Mouse (Mus musculus): Measurements from ENCODE around the gene Fam219a. TPM values are rescaled to one million over a fixed set of nuclear protein-coding genes. Genes with fewer than 3 reads are reported as not detected.
A peak's percentile ranks its signal among the peaks of the same experiment; 100 is the strongest.

The Fam219a gene
- polyA plus RNA-seq, 1 experiment from 2014 or later: 11.9 TPM

DNA sequence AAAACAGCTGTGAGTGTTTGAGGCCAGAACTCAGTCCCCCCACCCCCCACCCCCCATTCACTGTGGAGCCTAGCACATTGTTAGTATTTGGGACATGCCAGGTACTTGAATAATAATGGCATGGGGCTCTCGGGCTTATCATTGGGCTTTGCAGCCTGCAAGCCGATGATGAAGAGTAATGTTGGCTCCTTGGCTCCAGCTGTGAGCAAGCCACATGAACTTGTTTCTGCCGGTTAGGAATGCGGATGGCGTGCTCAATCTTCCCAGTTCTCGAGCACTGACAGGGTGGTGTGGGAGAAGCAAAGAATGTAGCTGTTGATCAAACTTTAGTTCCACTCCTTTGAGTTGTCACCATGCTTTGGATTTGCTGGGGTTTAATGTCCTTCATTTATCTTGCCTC lies 6.6 kb upstream of the Fam219a start:
- 42% methylated on average over 6 of the region's 6 CpGs for WGBS
- no peak for ATAC-seq (ENCODE audit: low FRiP score, low read depth)

DNA sequence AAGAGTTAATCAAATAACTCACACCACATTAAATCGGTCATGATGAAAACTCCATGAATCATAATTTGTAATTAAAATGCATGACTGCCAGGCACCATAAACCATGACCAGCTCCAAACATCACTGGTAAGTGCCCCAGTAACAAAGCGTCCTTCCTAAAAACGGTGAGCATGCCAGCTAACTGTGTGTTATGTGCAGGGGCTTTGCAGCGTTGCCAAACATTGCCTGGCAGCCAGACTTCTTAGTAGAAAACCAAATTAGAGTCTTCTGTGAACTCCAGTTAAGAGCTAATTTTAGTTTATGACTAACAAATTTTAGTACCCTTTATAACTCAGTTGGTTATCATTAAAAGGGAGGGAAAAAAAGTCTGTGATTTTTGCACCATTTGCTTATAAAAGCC lies 4.2 kb upstream of the Fam219a start:
- Histone ChIP-seq H3K9me3 (no peaks in the 10 kb centered on the region), H3K36me3 (no peaks in the 10 kb centered on the region), H3K27ac (replicated peaks) (no peak overlapping the region), H3K27me3 (no peaks in the 10 kb centered on the region; the same call in 1 of the 2 replicates), H3K9ac (replicated peaks) (no peak overlapping the region), H3K4me3 (no peak overlapping the region), H3K4me1 (peaks cover 20% of the 10 kb centered on the region), H3K4me2 (replicated peaks) (no peak overlapping the region)
- no peak for ATAC-seq (ENCODE audit: low FRiP score, low read depth)
- WGBS: 80% methylated on average over 4 of the region's 4 CpGs

More for the DNA sequence above, 6.6 kb upstream of the Fam219a start:
- Histone ChIP-seq H3K27ac (replicated peaks) (no peak overlapping the region), H3K4me1 (peaks cover 18% of the 10 kb centered on the region), H3K36me3 (no peaks in the 10 kb centered on the region), H3K4me2 (replicated peaks) (no peak overlapping the region), H3K4me3 (no peak overlapping the region), H3K9ac (replicated peaks) (no peak overlapping the region), H3K9me3 (no peaks in the 10 kb centered on the region), H3K27me3 (no peaks in the 10 kb centered on the region; the same call in 1 of the 2 replicates)

DNA sequence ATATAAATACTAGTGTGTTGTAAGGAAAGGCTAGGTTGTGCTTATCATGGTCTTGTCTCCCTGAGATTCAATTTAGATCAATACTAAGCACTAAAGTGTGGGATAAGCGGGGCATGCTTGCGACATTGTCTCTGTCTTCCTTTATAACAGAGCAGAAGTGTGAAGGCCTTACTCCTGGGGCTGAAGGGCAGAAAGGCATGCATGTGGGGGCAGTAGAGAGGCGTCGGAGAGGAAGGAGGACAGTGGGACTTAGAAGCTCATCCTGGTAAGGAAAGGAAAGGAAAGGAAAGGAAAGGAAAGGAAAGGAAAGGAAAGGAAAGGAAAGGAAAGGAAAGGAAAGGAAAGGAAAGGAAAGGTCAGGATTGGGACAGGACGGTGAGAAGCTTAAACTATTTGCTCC lies 2.2 kb upstream of the Fam219a start:
- Histone ChIP-seq H3K27me3 (no peaks in the 10 kb centered on the region; the same call in 1 of the 2 replicates), H3K4me2 (replicated peaks) (no peak overlapping the region), H3K36me3 (no peaks in the 10 kb centered on the region), H3K4me1 (peaks cover 29% of the 10 kb centered on the region), H3K27ac (replicated peaks) (no peak overlapping the region), H3K9ac (replicated peaks) (no peak overlapping the region), H3K4me3 (no peak overlapping the region), H3K9me3 (no peaks in the 10 kb centered on the region)
- ATAC-seq (ENCODE audit: low FRiP score, low read depth): no peak
- WGBS: 23% methylated on average over 5 of the region's 5 CpGs

DNA sequence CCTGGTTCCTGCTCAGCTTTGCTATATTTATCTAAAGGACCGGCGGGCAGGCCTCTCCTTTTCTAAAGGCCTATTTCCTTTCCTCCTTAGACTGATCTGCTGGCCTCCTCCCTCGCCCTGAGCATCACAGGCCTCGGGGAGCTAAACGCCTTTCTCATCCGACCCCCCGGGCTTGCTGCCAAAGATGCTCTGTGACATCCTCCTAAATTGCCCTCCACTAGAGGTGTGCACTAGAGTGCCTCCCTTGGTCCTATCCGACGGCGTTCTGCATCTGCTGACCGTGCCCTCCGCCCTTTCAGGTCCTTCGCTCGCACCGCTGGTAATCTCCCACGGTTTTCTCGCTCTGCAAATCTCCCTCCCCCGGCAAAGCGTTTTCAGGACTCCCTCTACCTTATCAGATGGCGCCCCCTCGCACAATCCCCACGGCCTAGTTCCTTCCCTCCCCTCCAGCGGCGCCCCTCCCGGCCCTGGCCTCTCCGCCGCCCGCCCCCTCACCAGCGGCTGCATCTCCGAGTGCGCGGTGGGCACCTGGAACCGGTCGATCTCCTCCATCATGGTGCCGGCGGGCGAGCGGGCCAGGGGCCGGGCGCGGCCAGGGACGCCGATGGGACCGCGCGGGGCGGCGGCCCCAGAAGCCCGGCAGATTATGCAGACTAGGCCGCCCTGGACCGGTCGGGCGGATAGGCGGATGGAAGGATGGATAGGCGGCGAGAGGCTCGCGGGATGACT lies 492 bp downstream of the Fam219a start:
- Histone ChIP-seq H3K4me3 (peak overlapping the region; percentile 90), H3K4me2 (replicated peaks) (peak overlapping the region; percentile 66), H3K36me3 (no peaks in the 10 kb centered on the region), H3K9me3 (no peaks in the 10 kb centered on the region), H3K9ac (replicated peaks) (peak overlapping the region; percentile 92), H3K27ac (replicated peaks) (peak overlapping the region; percentile 95), H3K4me1 (peaks cover 30% of the 10 kb centered on the region), H3K27me3 (no peaks in the 10 kb centered on the region; the same call in 1 of the 2 replicates)
- peak; percentile 3 for ATAC-seq (ENCODE audit: low FRiP score, low read depth)
- under 1% methylated on average over 58 of the region's 58 CpGs for WGBS

DNA sequence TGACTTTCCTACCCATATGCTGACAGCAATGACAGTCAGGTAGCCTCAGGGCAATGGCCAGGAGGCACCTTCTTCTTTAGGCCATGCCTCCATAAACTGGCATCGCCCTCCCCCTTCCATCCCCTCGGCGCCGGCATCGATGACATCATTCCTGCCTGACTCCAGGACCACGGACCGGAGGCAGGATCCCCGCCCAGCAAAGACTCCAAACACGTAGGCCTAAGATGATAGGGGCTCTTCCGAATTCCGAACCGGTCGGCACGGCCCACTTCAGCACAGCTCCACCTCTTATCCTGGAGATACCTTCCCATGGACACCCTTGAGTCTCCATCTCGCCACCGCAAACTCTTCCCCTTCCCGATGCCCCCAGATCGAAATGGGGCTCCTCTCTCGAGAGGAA lies 1.1 kb downstream of the Fam219a start:
- H3K4me1 ChIP-seq: peaks cover 30% of the 10 kb centered on the region
- no peaks in the 10 kb centered on the region; the same call in 1 of the 2 replicates for H3K27me3 ChIP-seq
- peak overlapping the region; percentile 90 for H3K4me3 ChIP-seq
- 6% methylated on average over 19 of the region's 19 CpGs for WGBS
- H3K27ac ChIP-seq (replicated peaks): peak overlapping the region; percentile 95
- no peak for ATAC-seq (ENCODE audit: low FRiP score, low read depth)
- H3K4me2 ChIP-seq (replicated peaks): peak overlapping the region; percentile 66
- H3K9me3 ChIP-seq: no peaks in the 10 kb centered on the region
- no peaks in the 10 kb centered on the region for H3K36me3 ChIP-seq
- peak overlapping the region; percentile 92 for H3K9ac ChIP-seq (replicated peaks)

DNA sequence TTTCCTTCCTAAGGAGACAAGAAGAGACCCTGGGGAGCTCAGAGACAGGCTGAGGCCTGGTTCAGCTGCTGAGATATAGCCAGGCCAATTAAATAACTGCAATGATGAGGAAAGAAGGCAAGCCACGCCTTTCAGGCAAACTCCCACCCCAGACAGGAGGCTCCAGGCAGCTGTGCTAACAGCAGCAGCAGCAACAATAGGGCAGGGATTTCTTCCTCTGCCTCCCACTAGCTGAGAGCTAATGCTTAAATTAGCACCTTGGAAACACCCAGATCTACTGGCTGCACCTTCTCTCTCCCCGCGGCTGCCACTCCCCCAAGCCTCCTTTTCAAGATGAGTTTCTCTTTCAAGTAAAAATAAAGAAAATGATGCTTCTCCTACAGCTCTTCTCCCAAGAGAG lies 3.2 kb downstream of the Fam219a start:
- 4% methylated on average over 3 of the region's 3 CpGs for WGBS
- Histone ChIP-seq H3K27ac (replicated peaks) (peak overlapping the region; percentile 47; the same call in 1 of the 2 replicates), H3K4me2 (replicated peaks) (peak overlapping the region; percentile 22)

DNA sequence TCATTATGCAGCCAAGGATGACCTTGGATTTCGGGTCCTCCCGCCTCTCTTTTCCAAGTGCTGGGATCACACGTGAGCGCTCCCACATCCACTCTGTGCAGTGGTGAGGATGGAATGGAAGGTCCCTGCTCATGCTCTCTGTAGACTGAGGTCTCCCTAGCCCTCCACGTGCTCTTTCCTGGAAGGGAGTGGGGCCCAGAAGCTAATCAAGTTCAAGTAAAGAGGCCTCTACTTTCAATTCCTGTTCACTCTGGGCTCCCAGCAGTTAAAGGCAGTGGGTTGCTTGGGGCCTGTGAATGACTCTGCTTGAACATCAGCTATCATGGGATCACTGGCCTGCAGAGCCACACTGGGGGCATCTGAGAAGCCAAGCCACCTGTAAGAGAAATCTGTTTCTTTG lies 6.0 kb downstream of the Fam219a start:
- 93% methylated on average over 5 of the region's 5 CpGs for WGBS
- H3K9ac ChIP-seq (replicated peaks): no peak overlapping the region
- ATAC-seq (ENCODE audit: low FRiP score, low read depth): no peak
- H3K4me3 ChIP-seq: no peak overlapping the region
- H3K27ac ChIP-seq (replicated peaks): no peak overlapping the region
- no peak overlapping the region for H3K4me2 ChIP-seq (replicated peaks)
- no peaks in the 10 kb centered on the region for H3K36me3 ChIP-seq
- H3K4me1 ChIP-seq: peaks cover 25% of the 10 kb centered on the region
- no peaks in the 10 kb centered on the region for H3K9me3 ChIP-seq
- no peaks in the 10 kb centered on the region for H3K27me3 ChIP-seq

More for the DNA sequence above, 3.2 kb downstream of the Fam219a start:
- Histone ChIP-seq H3K4me1 (peaks cover 30% of the 10 kb centered on the region), H3K9me3 (no peaks in the 10 kb centered on the region), H3K4me3 (no peak overlapping the region), H3K27me3 (no peaks in the 10 kb centered on the region), H3K9ac (replicated peaks) (no peak overlapping the region; the same call in 1 of the 2 replicates), H3K36me3 (no peaks in the 10 kb centered on the region)
- ATAC-seq (ENCODE audit: low FRiP score, low read depth): no peak

DNA sequence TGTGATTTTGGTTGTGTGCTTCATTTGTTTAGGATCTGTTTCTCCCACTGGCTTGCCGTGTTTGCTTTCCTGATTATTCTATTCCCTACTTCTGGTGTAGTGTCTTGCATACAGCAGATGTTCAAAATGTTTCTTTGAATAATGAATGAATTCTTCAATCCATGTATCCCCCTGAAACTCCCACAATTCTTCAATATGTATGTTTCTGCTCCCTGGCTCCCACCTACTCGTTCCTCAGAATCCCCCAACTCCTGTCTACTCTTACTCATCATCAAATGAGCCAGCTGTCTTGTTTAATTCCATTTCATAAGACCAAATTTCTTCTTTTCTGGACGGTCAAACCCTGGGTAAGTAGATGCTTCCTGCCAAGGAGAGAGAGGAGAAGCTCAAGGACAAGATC lies 12.2 kb downstream of the Fam219a start:
- H3K9me3 ChIP-seq: no peaks in the 10 kb centered on the region
- H3K4me3 ChIP-seq: no peak overlapping the region
- H3K4me1 ChIP-seq: peaks cover 16% of the 10 kb centered on the region; the same call in 1 of the 2 replicates
- no peak for ATAC-seq (ENCODE audit: low FRiP score, low read depth)
- H3K27ac ChIP-seq (replicated peaks): 0 out of 2 replicates have a peak overlapping the region, but pooled peaks have one; percentile 15
- 0 out of 2 replicates have a peak overlapping the region, but pooled peaks have one; percentile 1 for H3K4me2 ChIP-seq (replicated peaks)
- 74% methylated on average over 3 of the region's 3 CpGs for WGBS
- H3K27me3 ChIP-seq: no peaks in the 10 kb centered on the region
- H3K9ac ChIP-seq (replicated peaks): no peak overlapping the region
- H3K36me3 ChIP-seq: no peaks in the 10 kb centered on the region

DNA sequence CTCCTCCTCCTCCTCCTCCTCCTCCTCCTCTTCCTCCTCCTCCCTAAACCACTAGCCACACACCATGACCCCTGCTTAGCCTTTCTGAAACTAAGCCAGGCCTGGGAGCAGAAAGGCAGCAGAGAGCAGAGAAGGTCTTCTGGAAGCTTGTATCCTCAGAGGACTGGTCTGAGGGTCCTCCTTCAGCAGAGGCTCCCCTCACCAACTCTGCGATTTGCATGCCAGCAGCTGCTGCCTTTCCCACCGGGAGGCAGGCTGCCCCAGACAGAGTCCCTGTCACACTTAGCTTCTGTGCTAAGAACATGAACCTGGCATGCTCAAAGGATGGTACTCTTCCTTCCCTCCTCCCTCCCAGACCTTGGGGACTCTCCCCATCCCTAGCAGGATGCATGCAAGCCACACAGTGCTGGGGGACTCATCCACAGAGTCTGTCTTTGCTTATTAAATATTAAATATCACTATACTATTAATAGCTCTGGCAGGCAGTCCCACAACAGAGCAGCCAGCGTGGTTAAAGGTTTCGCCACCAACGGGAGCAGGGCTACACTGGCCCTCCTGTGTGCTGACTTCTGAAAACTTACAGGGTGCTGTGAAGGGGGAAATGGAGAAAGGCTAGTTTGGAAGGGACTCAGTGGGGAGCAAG lies 12.9 kb downstream of the Fam219a start:
- Histone ChIP-seq H3K4me1 (peaks cover 16% of the 10 kb centered on the region; the same call in 1 of the 2 replicates), H3K27me3 (no peaks in the 10 kb centered on the region), H3K4me2 (replicated peaks) (0 out of 2 replicates have a peak overlapping the region, but pooled peaks have one; percentile 1), H3K27ac (replicated peaks) (peak overlapping the region; percentile 15), H3K36me3 (no peaks in the 10 kb centered on the region), H3K9me3 (no peaks in the 10 kb centered on the region), H3K4me3 (no peak overlapping the region), H3K9ac (replicated peaks) (no peak overlapping the region)
- peak; percentile 41; the same call in 1 of the 2 replicates for ATAC-seq (ENCODE audit: low FRiP score, low read depth)
- 60% methylated on average over 5 of the region's 5 CpGs for WGBS

DNA sequence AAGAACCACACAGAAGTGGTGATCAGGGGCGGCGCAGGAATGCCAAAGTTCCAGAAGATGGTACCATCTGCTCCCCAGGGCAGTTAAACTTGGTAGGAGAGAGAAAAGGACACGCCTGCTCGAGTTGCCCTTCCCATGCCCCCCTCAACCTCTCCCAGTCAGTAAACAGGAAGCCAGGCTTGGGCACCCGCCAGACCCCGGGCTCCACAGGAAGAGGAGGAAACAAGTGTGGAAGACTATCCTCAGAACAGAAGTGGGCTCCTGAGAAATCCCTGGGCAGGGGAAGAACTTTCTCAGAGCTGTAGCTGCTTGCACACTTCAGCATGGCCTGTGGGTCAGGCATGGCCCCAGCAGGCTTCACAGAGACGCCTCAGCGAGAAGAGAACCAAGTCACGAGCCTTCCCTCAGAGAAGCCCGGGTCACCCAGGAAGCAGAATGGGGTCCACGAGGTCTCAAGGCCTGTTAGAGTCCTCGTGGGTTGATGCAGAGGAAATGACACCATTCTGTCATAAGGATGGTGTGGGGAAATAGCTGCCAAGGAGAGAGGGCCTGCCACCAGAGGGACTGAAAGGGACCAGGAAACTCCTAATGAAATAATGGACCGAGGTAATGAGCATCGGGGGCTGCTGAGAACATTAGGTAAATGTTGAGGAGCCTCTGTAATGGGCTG lies 14.2 kb downstream of the Fam219a start:
- Histone ChIP-seq H3K4me3 (no peak overlapping the region), H3K27ac (replicated peaks) (no peak overlapping the region)
- WGBS: 82% methylated on average over 14 of the region's 14 CpGs

DNA sequence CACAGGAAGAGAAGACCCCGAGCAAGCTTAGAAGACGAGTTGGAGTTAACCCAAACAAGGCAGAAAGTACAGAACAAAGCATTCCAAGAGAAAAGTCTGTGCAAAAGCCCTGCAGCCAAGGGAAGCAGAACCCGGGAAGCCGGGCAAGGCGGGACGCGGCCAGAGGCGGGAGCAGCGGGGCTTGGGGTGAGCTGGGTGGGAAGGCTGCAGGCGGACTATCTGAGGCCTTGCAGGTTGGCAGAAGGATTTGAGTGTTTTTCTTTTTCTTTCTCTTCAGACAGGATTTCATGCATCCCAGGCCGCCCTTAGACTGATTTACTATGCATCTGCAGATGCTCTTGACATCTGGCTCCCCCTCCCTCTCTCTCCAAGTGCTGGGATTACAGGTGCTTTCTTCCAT lies 16.2 kb downstream of the Fam219a start:
- H3K9ac ChIP-seq (replicated peaks): no peak overlapping the region
- H3K4me1 ChIP-seq: peaks cover 16% of the 10 kb centered on the region; the same call in 1 of the 2 replicates
- 0 out of 2 replicates have a peak overlapping the region, but pooled peaks have one; percentile 35 for H3K27ac ChIP-seq (replicated peaks)
- 60% methylated on average over 11 of the region's 11 CpGs for WGBS
- no peaks in the 10 kb centered on the region for H3K9me3 ChIP-seq
- no peaks in the 10 kb centered on the region for H3K27me3 ChIP-seq
- H3K36me3 ChIP-seq: no peaks in the 10 kb centered on the region
- no peak for ATAC-seq (ENCODE audit: low FRiP score, low read depth)
- no peak overlapping the region for H3K4me2 ChIP-seq (replicated peaks)
- H3K4me3 ChIP-seq: no peak overlapping the region

More for the DNA sequence above, 14.2 kb downstream of the Fam219a start:
- Histone ChIP-seq H3K27me3 (no peaks in the 10 kb centered on the region), H3K4me1 (peaks cover 16% of the 10 kb centered on the region; the same call in 1 of the 2 replicates), H3K9me3 (no peaks in the 10 kb centered on the region), H3K4me2 (replicated peaks) (no peak overlapping the region), H3K36me3 (no peaks in the 10 kb centered on the region), H3K9ac (replicated peaks) (no peak overlapping the region)
- no peak for ATAC-seq (ENCODE audit: low FRiP score, low read depth)
